8 mouse cellular contexts compared by ENCODE assay signal in the genomic region with DNA sequence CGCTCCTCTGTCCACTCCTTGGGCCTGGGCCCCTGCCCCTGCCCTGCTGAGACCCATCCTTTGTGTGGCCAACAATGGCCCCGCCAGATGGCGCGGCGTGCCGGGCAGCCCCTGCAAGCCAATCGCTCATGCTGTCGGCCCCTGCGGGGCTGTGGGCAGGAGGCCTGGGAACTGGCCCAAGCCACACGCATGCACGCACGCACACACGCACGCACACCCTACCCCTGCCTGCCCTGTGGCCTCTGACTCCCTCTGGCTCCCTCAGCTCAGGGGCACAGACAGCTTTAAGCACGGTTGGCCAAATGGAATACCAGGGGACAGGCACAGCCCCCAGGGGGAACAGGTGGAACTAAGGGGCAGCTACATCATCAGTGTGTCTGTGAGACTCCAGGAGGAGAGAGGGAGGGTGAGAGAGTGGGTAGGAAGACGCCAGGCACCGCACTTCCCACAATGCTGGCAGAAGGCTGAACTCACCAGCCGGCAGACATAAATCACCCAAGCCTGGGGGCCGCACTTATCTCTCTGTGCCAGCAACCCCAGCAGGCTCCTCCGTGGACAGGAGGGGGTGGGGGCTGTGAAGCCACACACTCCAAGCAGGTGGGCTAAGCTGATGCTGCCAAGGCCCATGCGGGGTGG. TPM values are rescaled to one million over a fixed set of nuclear protein-coding genes. Genes with fewer than 3 reads are reported as not detected.
A peak's percentile ranks its signal among the peaks of the same experiment; 100 is the strongest.
DNase-seq lines count a peak whose midpoint lies in the region; ATAC-seq lines count a peak whose summit lies in the region.

No protein-coding gene starts in this region.

- no peak overlapping the region for H3K4me2 ChIP-seq in heart, embryonic 14.5 days (ENCODE audit: low read length)
- H3K4me2 ChIP-seq in limb, embryonic 12.5 days = peak overlapping the region; percentile 13; the same call in 1 of the 2 replicates

- H3K27me3 ChIP-seq in heart, embryonic 14.5 days (ENCODE audit: control insufficient read depth, insufficient read depth, low read length) = no peaks in the 10 kb centered on the region
- H3K27me3 ChIP-seq in limb, embryonic 12.5 days = peaks cover 77% of the 10 kb centered on the region

- H3K27ac ChIP-seq in heart, embryonic 14.5 days (replicated peaks in 1 of 2; ENCODE audit: control insufficient read depth in 1 of 2, insufficient read depth in 1 of 2, low read depth in 2 of 2, low read length in 2 of 2) = 0 out of 4 replicates have a peak overlapping the region, but pooled peaks of 1 of the 2 experiments have one; percentile 2
- H3K27ac ChIP-seq in limb, embryonic 12.5 days = no peak overlapping the region

- H3K9ac ChIP-seq in heart, embryonic 14.5 days (ENCODE audit: low read length) = peak overlapping the region; percentile 1; the same call in 1 of the 2 replicates
- H3K9ac ChIP-seq in limb, embryonic 12.5 days (replicated peaks) = no peak overlapping the region

- WGBS in heart, embryonic 14.5 days = 63% methylated on average over 21 of the region's 21 CpGs
- 12% methylated on average over 21 of the region's 21 CpGs for WGBS in limb, embryonic 12.5 days

- no peak overlapping the region for H3K4me3 ChIP-seq in heart, embryonic 14.5 days (ENCODE audit: control insufficient read depth in 1 of 2, insufficient read depth in 1 of 2, low read depth in 1 of 2, low read length in 2 of 2)
- H3K4me3 ChIP-seq in limb, embryonic 12.5 days (replicated peaks) = 0 out of 2 replicates have a peak overlapping the region, but pooled peaks have one; percentile 1

- peaks cover 78 to 93% of the 10 kb centered on the region in 2 experiments for H3K4me1 ChIP-seq in heart, embryonic 14.5 days (ENCODE audit: control insufficient read depth in 2 of 2, insufficient read depth in 2 of 2, low read length in 2 of 2)
- peaks cover 54% of the 10 kb centered on the region for H3K4me1 ChIP-seq in limb, embryonic 12.5 days (replicated peaks)

- H3K36me3 ChIP-seq in heart, embryonic 14.5 days (ENCODE audit: control insufficient read depth, insufficient read depth, low read length) = no peaks in the 10 kb centered on the region
- H3K36me3 ChIP-seq in limb, embryonic 12.5 days = no peaks in the 10 kb centered on the region

- H3K9me3 ChIP-seq in heart, embryonic 14.5 days (ENCODE audit: control insufficient read depth, low read length) = no peaks in the 10 kb centered on the region
- H3K9me3 ChIP-seq in limb, embryonic 12.5 days = no peaks in the 10 kb centered on the region

- intact Hi-C loops in heart, postnatal 14 days (cut with DNase I) = no loop called here

- ATAC-seq in heart, embryonic 14.5 days (ENCODE audit: insufficient number of reproducible peaks, insufficient read depth, low FRiP score, low read depth) = no peak
- peak; percentile 80 for ATAC-seq in frontal cortex, adult (ENCODE audit: low TSS enrichment)
- no peak for ATAC-seq in limb, embryonic 12.5 days (ENCODE audit: insufficient number of reproducible peaks, insufficient read depth, low FRiP score, low TSS enrichment, low read depth)

- no peak for DNase-seq in heart, postnatal 14 days
- peak; percentile 78 for DNase-seq in cerebellum, adult 8-10 months
- peak; percentile 64 to 71 for DNase-seq in right cerebral cortex, postnatal 36 days (ENCODE audit: low spot score in 2 of 2)
- DNase-seq in urinary bladder, postnatal 4 days (ENCODE audit: low spot score in 2 of 2) = no peak
- no peak for DNase-seq in spleen, postnatal 10 days (ENCODE audit: low spot score in 2 of 2)

RNA-seq across cellular contexts. Expression of a gene that starts 34.2 kb away (rescaled TPM):
- polyA plus RNA-seq in heart, embryonic 14.5 days (2014; fragmentation: Nextera tagmentation; extraction: Ambion mirVana) = 7.2 and 8.2 TPM in 2 replicates
- total RNA-seq in heart, postnatal 14 days (2021) = 10 to 100 TPM; 33.2 to 35.2 TPM
- polyA plus RNA-seq in limb, embryonic 12.5 days (2016; fragmentation: Nextera tagmentation; extraction: Ambion mirVana) = 5.2 and 6.6 TPM in 2 replicates

Comparison
In these comparisons a context has a peak if more than half of its experiments do, and no peak if none do; other contexts are left out.
1. DNase-seq: peak in cerebellum, adult 8-10 months (single experiment) and right cerebral cortex, postnatal 36 days (2 of 2); none in heart, postnatal 14 days (0 of 2), urinary bladder, postnatal 4 days (0 of 2) and spleen, postnatal 10 days (0 of 2).